Mouse (Mus musculus): Measurements from ENCODE around the gene Tdpoz5.
"Not testable (repeated sequence)": the region's sequence is repeated elsewhere in the genome, so short reads cannot be mapped to it uniquely, and the experiment has no call there.

Gene Tdpoz5

DNA sequence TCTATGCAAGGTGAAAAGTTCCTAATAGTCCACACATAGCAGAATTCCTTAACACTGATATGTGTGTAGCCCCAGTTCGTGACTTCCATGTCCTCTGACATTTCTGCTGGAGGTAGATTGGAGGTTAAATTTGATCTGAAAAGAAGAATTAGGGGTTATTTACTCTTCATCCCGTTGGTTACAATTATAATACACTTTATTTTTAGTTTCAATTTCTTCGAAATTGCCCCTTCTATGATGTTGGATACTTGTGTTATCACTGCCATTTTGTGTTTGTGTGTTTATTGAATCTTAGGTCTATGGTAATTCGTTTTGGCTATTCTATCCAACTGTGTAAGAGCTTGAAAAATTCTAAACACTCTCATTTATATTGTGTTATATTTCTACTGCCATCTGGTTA, at the start of gene Tdpoz5:
Gene Tdpoz5, minus strand, starts transcription at position 101 of the 400 bp plus-strand sequence.
- not testable (repeated sequence) for DNase-seq

DNA sequence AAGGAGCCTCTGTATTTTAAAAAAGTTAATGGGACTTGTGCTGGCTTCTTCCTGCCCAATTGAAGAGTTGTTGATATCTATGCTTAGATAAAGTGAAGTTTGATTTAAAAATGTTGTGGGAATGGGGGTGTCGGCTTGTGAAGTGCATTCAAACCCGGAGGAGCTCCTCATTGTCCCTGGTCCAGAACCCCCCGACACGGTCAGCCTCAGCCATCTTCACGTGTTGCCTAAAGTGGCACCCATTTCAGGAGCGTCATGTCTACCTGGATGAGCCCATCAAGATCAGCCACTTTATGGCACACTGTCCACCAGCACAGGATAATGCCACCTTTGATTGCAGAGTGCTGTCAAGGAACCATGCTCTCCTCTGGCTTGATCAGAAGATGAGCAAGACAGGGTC, 7.8 kb upstream of the Tdpoz5 start:
- DNase-seq = not testable (repeated sequence)

- not testable (repeated sequence) for DNase-seq
Observed at GRCm38 (mm10) chr3:93943443-93943842, 17.7 kb downstream of the Tdpoz5 start, which contains the start of gene Gm9117. TSS of gene Gm9117 (minus strand) at chr3:93943543.

- not testable (repeated sequence) for DNase-seq
Observed at GRCm38 (mm10) chr3:93938386-93938785, 22.7 kb downstream of the Tdpoz5 start.

Data from kidney, postnatal 25 days (tissue).